Mouse (Mus musculus): Measurements from ENCODE around the gene Fcgrt. TPM values are rescaled to one million over a fixed set of nuclear protein-coding genes. Genes with fewer than 3 reads are reported as not detected.
A peak's percentile ranks its signal among the peaks of the same experiment; 100 is the strongest.
"Not testable (repeated sequence)": the region's sequence is repeated elsewhere in the genome, so short reads cannot be mapped to it uniquely, and the experiment has no call there.

Fcgrt gene
- polyA plus RNA-seq, 1 experiment from 2014 or later, result 7.8 TPM

GRCm38 (mm10) chr7:45127700-45128224 lies 24.1 kb upstream of the Fcgrt start:
- WGBS, result 1% methylated on average over 6 of the region's 6 CpGs
- H3K27me3 ChIP-seq (ENCODE audit: low read depth, poor library complexity, severe bottlenecking), result no peaks in the 10 kb centered on the region
- H3K4me3 ChIP-seq, result peak overlapping the region; percentile 75
- peaks cover 45% of the 10 kb centered on the region for H3K4me1 ChIP-seq
- no peaks in the 10 kb centered on the region for H3K9me3 ChIP-seq (replicated peaks)
- H3K36me3 ChIP-seq, result peaks cover 38% of the 10 kb centered on the region
- peak overlapping the region; percentile 97 for H3K27ac ChIP-seq
- no peak for DNase-seq (ENCODE audit: low spot score)

GRCm38 (mm10) chr7:45126844-45127699 lies 23.4 kb upstream of the Fcgrt start:
- Histone ChIP-seq H3K4me1 (peaks cover 51% of the 10 kb centered on the region), H3K9me3 (replicated peaks) (no peaks in the 10 kb centered on the region), H3K27ac (peak overlapping the region; percentile 97), H3K4me3 (peak overlapping the region; percentile 75), H3K27me3 (ENCODE audit: low read depth, poor library complexity, severe bottlenecking) (no peaks in the 10 kb centered on the region), H3K36me3 (peaks cover 45% of the 10 kb centered on the region)
- 48% methylated on average over 21 of the region's 21 CpGs for WGBS
- no peak for DNase-seq (ENCODE audit: low spot score)

GRCm38 (mm10) chr7:45126147-45126843 lies 22.6 kb upstream of the Fcgrt start:
- WGBS, result 79% methylated on average over 17 of the region's 17 CpGs
- Histone ChIP-seq H3K36me3 (peaks cover 53% of the 10 kb centered on the region), H3K27ac (peak overlapping the region; percentile 97), H3K9me3 (replicated peaks) (no peaks in the 10 kb centered on the region), H3K4me1 (peaks cover 59% of the 10 kb centered on the region), H3K4me3 (peak overlapping the region; percentile 75), H3K27me3 (ENCODE audit: low read depth, poor library complexity, severe bottlenecking) (no peaks in the 10 kb centered on the region)
- no peak for DNase-seq (ENCODE audit: low spot score)

GRCm38 (mm10) chr7:45125649-45126048 lies 22.0 kb upstream of the Fcgrt start:
- DNase-seq (ENCODE audit: low spot score); H3K27me3 ChIP-seq (ENCODE audit: low read depth, poor library complexity, severe bottlenecking); H3K9me3 ChIP-seq (replicated peaks); H3K27ac ChIP-seq: not testable (repeated sequence)
- WGBS, result 66% methylated on average over 5 of the region's 5 CpGs
- H3K4me3 ChIP-seq, result peak overlapping the region; percentile 84
- peaks cover 59% of the 10 kb centered on the region for H3K36me3 ChIP-seq
- peaks cover 62% of the 10 kb centered on the region for H3K4me1 ChIP-seq

- H3K27ac ChIP-seq, result peak overlapping the region; percentile 95; the same call in 1 of the 2 replicates
- 10% methylated on average over 7 of the region's 7 CpGs for WGBS
- H3K4me3 ChIP-seq, result peak overlapping the region; percentile 84
- H3K36me3 ChIP-seq, result peaks cover 64% of the 10 kb centered on the region
- H3K27me3 ChIP-seq (ENCODE audit: low read depth, poor library complexity, severe bottlenecking), result no peaks in the 10 kb centered on the region
- DNase-seq (ENCODE audit: low spot score), result peak; percentile 68
- peaks cover 62% of the 10 kb centered on the region for H3K4me1 ChIP-seq
- no peaks in the 10 kb centered on the region for H3K9me3 ChIP-seq (replicated peaks)
These were observed 21.5 kb upstream of the Fcgrt start for GRCm38 (mm10) chr7:45125144-45125600.

- H3K27me3 ChIP-seq (ENCODE audit: low read depth, poor library complexity, severe bottlenecking), result no peaks in the 10 kb centered on the region
- H3K36me3 ChIP-seq, result peaks cover 71% of the 10 kb centered on the region
- peak; percentile 99 for DNase-seq (ENCODE audit: low spot score)
- peaks cover 57% of the 10 kb centered on the region for H3K4me1 ChIP-seq
- peak within 1 kb of the TSS; percentile 95 for H3K27ac ChIP-seq
- peak within 1 kb of the TSS; percentile 84 for H3K4me3 ChIP-seq
- no peaks in the 10 kb centered on the region for H3K9me3 ChIP-seq (replicated peaks)
- WGBS, result under 1% methylated on average over 59 of the region's 59 CpGs
These were observed 20.8 kb upstream of the Fcgrt start, which contains the start of gene Rps11 for GRCm38 (mm10) chr7:45124224-45125143. Rps11 (minus strand) TSS chr7:45124439.

- no peak for DNase-seq (ENCODE audit: low spot score)
- peaks cover 84% of the 10 kb centered on the region for H3K36me3 ChIP-seq
- H3K4me3 ChIP-seq, result peak overlapping the region; percentile 84
- H3K27ac ChIP-seq, result peak overlapping the region; percentile 95
- H3K9me3 ChIP-seq (replicated peaks), result no peaks in the 10 kb centered on the region
- 22% methylated on average over 12 of the region's 12 CpGs for WGBS
- peaks cover 53% of the 10 kb centered on the region for H3K4me1 ChIP-seq
- no peaks in the 10 kb centered on the region for H3K27me3 ChIP-seq (ENCODE audit: low read depth, poor library complexity, severe bottlenecking)
These were observed 19.5 kb upstream of the Fcgrt start for GRCm38 (mm10) chr7:45123186-45123570.

GRCm38 (mm10) chr7:45122561-45123185 lies 19.0 kb upstream of the Fcgrt start:
- H3K27ac ChIP-seq, result peak overlapping the region; percentile 95
- H3K9me3 ChIP-seq (replicated peaks), result no peaks in the 10 kb centered on the region
- DNase-seq (ENCODE audit: low spot score), result no peak
- H3K27me3 ChIP-seq (ENCODE audit: low read depth, poor library complexity, severe bottlenecking), result no peaks in the 10 kb centered on the region
- 83% methylated on average over 15 of the region's 15 CpGs for WGBS
- H3K4me3 ChIP-seq, result peak overlapping the region; percentile 84
- H3K36me3 ChIP-seq, result peaks cover 85% of the 10 kb centered on the region
- peaks cover 53% of the 10 kb centered on the region for H3K4me1 ChIP-seq

- DNase-seq (ENCODE audit: low spot score), result no peak
- Histone ChIP-seq H3K27me3 (ENCODE audit: low read depth, poor library complexity, severe bottlenecking) (no peaks in the 10 kb centered on the region), H3K27ac (no peak overlapping the region), H3K4me3 (peak overlapping the region; percentile 18), H3K36me3 (peaks cover 81% of the 10 kb centered on the region), H3K9me3 (replicated peaks) (no peaks in the 10 kb centered on the region), H3K4me1 (peaks cover 48% of the 10 kb centered on the region)
These were observed 18.3 kb upstream of the Fcgrt start for GRCm38 (mm10) chr7:45121966-45122365.

- WGBS, result 73% methylated on average over 8 of the region's 8 CpGs
- Histone ChIP-seq H3K4me3 (peak overlapping the region; percentile 18), H3K27me3 (ENCODE audit: low read depth, poor library complexity, severe bottlenecking) (no peaks in the 10 kb centered on the region), H3K36me3 (peaks cover 75% of the 10 kb centered on the region), H3K9me3 (replicated peaks) (no peaks in the 10 kb centered on the region), H3K27ac (no peak overlapping the region), H3K4me1 (peaks cover 43% of the 10 kb centered on the region)
- DNase-seq (ENCODE audit: low spot score), result no peak
These were observed 17.8 kb upstream of the Fcgrt start for GRCm38 (mm10) chr7:45121404-45121803.

- no peak overlapping the region for H3K4me3 ChIP-seq
- no peaks in the 10 kb centered on the region for H3K27me3 ChIP-seq (ENCODE audit: low read depth, poor library complexity, severe bottlenecking)
- peaks cover 62% of the 10 kb centered on the region for H3K36me3 ChIP-seq
- WGBS, result 83% methylated on average over 5 of the region's 5 CpGs
- DNase-seq (ENCODE audit: low spot score), result no peak
- no peak overlapping the region for H3K27ac ChIP-seq
- H3K9me3 ChIP-seq (replicated peaks), result no peaks in the 10 kb centered on the region
- peaks cover 29% of the 10 kb centered on the region for H3K4me1 ChIP-seq
These were observed 16.4 kb upstream of the Fcgrt start for GRCm38 (mm10) chr7:45119780-45120709.

Data from limb, embryonic 10.5 days (tissue).